Mouse (Mus musculus): ENCODE measurements at regions not wholly inside any gene's neighbourhood (a gene's known extent, or its start where the extent isn't known, plus 50 kb on each side); places are given as distances from the start of the nearest gene placed in this dataset.
A peak's percentile ranks its signal among the peaks of the same experiment; 100 is the strongest.

DNA sequence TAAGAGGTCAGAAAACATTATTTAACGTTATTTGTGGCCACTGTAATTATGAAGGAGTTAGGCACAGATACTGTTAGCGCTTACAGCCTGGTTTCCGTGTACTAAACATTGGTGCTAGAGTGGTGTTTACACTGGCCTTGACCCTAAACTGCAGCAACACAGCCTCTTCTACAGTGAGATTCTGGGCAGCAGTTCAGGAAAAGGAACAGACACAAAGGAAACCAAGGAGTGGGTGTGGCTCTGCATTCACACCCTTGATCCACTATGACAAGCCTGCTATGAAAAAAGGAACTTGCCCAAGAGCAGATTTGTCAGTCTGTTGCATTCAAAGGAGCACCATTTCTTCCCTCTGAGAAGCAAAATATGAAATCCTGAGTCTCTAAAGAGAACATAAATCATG is 356.7 kb downstream of the Bckdhb start:
- no peak for ATAC-seq (ENCODE audit: extremely low read depth, insufficient number of reproducible peaks, low FRiP score, poor library complexity, severe bottlenecking)

DNA sequence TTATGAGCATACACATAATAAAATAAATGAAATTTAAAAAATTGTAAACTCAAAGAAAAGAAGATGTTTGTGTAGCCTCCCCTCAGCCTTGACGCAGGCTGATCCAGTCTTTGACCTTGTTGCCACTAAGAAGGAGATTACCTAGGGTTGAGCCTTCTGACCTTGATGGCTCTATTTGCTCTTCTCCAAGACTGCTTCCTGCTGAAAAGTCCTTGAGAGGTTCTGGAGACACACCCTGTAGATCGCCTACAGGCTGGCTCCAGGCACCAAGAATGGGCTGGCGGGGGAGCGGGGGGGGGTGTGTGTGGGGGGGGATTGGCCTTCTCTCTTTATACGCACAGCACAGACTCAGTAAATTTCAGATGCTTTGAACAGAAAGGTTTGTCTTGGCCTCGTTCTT is 358.4 kb downstream of the Bckdhb start:
- no peak for ATAC-seq (ENCODE audit: extremely low read depth, insufficient number of reproducible peaks, low FRiP score, poor library complexity, severe bottlenecking)

DNA sequence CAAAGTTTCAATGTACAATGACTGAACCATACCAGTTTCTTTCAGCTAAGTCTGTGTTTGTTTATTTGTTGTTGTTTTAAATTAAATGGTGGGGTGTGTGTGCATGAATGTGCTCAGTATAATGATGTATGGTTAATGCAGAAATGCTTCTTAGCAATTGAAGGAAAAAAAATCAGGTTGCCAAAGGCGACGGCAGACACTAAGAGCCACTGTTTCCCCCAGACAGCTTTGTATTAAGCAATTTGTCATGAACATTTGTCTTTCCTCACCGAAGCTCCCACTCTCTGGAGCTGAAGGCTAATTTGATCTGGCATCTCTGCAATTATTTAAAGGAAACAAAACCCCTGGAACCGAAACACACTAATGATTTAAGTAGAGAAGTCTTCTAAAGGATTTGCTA is 360.7 kb downstream of the Bckdhb start:
- ATAC-seq (ENCODE audit: extremely low read depth, insufficient number of reproducible peaks, low FRiP score, poor library complexity, severe bottlenecking), result no peak

DNA sequence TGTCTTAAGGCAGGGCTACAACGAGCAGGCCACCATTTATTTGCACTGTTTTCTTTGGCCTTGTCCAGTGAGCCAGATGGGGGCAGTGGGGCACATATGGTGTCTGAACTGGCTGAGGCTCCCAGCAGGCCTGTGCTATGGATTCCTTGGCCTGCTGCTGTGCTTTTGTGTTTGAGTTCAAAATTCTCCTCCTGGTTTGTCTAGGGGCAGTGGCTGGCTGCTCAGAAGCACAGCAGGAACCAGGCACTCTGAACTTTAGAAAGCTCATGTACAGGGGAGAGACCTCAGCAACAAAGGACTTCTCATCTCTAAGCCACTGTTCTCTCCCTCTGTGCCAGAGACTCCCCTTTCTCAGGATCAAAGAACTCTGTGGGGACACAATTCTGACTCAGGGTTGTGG is 370.9 kb downstream of the Bckdhb start:
- ATAC-seq (ENCODE audit: extremely low read depth, insufficient number of reproducible peaks, low FRiP score, poor library complexity, severe bottlenecking), result no peak

DNA sequence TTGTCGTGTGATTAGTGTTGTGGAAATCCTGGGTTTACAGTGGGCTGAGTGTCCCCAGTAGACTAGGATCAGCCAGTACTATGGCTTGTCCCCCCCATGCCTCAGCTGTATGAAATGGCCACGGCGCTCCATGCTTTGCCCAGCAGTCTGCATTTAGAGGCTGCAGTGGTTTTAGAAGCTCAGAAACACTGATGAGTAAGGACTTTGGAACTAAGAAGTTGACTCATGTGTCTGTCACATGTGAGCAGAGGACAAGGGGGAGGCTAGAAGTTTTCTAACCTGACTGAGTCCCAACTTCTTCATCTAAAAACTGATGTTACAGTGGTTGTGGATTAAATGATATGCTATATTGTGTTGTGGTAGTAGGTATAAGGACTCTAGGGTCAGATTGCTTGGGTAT is 371.5 kb downstream of the Bckdhb start:
- ATAC-seq (ENCODE audit: extremely low read depth, insufficient number of reproducible peaks, low FRiP score, poor library complexity, severe bottlenecking), result no peak

DNA sequence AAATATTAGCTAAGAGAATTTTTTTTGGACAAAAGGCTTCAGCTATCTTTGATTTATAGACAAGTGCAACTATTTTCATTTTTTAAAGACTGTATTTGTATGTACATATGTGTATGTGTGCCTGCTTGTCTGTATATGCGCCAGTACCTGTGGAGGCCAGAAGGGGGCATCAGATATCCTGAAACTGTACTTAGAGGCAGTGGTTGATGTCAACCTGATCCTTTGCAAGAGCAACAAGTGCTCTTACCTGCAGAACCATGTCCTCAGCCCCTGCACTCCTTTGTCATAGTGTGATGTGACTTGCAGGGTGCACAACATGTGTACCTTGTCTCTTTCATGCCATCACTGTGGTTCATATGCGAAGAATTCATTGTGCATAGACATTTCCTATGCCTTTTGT is 379.5 kb downstream of the Bckdhb start:
- no peak for ATAC-seq (ENCODE audit: extremely low read depth, insufficient number of reproducible peaks, low FRiP score, poor library complexity, severe bottlenecking)

DNA sequence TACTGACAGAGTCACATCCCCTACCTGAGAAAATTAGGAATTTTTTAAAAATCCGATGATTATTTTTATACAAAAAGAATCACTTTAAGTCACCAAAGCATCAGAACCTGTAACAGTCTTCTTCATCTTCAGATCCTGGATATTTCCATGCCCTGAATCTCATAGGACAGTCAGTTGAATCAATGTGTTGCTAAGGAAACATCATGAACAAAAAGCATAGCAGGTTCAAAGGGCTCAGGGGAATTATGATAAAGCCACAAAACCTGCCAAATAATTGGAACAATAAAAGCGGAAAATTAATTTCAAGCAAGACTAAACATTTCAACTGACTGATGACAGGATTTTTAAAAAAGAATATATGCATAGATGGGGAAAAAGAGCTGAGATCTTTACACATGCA is 393.9 kb downstream of the Bckdhb start:
- no peak for ATAC-seq (ENCODE audit: extremely low read depth, insufficient number of reproducible peaks, low FRiP score, poor library complexity, severe bottlenecking)

DNA sequence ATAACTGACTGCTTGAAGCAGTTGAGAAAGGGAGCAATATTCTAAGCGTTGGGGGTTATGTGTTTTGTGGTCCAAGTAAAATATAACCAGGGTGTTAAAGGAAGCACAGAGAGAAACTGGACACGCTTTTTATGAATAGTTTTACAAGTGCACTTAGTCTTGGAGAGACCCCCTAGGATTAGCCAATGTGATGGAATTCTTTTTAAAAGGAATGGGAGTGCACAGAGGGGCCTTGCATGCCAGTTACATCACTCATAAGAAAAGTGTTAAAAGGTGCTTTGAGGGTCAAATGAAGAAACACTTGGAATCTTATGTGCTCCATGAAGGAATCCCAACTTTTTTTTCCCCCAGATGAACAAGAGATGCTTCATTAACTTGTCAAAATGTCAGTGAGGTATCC is 394.4 kb downstream of the Bckdhb start:
- no peak for ATAC-seq (ENCODE audit: extremely low read depth, insufficient number of reproducible peaks, low FRiP score, poor library complexity, severe bottlenecking)

DNA sequence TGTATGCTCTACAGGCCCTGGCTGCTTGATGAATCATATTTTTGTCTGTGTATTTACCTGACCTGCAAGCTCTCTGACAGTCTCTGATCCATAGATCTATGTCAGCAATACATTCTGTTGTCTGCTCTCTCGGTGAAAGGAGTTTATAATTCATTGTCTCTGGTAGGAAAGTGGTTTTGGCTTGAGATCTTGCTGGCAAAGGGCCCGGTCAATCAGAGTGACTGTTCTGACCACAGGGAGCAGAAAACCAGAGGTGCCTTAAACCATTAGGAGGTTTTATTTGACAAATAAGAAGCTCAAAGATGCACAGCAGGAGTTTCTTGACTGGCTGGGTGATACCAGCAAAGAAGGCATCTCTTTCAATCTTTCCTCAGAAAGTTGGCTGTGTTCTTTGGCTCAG is 398.2 kb downstream of the Bckdhb start:
- ATAC-seq (ENCODE audit: extremely low read depth, insufficient number of reproducible peaks, low FRiP score, poor library complexity, severe bottlenecking), result no peak

DNA sequence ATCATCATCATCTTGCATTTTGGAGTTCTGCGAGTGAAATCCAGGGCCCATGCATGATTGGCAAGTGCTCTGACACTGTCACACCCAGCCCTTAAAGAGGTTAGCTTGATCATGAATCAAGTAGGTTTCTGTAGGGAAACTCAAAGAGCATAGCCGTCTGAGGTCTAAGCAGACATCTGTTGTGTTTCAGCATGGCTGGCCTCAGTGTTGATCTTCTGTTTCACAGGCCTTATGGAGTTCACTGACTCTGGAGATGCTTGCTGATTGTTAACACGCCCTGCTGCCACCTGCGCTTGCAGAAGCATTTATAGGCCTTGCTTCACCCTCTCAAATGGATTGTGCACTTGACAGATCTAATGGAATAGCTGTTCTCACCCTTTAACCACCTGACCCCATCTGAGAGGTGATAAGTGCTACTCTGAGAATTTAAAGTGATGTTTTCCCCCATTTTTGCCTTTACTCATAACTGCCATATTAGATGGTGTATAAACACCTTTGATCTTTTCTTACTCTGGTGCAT is 406.2 kb downstream of the Bckdhb start:
- no peak for ATAC-seq (ENCODE audit: extremely low read depth, insufficient number of reproducible peaks, low FRiP score, poor library complexity, severe bottlenecking)

DNA sequence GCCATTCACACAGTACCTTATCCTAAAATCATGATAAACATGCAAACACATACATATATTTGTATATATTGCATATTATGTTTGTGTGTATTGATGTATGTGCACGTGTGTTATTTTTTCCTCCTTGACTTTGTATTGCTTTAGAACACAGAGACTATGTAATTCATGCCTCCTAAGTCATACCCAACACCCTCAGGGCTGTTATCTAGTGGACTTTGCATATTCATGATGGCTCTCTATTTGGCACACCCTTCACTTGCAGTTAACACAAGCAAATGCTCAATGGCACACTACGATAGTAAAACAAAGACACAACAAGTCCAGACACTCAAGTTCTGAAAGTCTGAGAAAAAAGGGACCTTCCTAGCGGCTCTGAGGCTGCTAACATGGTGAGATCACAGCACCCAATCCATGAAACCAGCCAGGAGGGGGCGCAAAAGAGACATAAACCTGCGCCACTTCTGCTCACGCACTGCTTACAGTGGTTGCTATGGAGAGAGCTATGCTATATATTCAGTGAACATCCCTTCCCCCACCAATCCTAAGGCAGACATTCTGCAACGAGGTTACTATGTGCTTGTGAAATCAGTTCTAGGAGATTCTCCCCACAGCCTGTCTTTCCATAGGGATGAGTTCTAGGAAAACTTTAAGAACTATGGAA is 418.6 kb downstream of the Bckdhb start:
- ATAC-seq (ENCODE audit: extremely low read depth, insufficient number of reproducible peaks, low FRiP score, poor library complexity, severe bottlenecking), result peak; percentile 70; the same call in 1 of the 2 replicates

DNA sequence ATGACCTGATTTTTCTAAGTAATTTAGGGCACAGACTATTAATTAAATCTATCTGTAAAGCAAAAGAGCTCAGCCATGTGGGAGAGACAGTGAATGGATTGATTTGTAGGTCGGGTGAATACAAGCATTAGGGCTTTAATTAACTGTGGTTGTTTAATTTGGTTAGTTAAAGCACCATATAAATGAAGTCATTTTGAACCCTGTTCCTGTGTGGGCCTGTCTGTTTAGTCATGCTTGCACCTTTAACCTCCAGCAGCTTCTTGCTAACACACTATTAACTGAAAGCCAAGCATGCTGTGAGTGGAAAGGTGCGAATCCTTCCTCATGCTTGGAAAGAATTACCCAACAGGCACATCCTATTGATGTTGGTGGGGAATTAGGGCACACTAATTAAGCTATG is 425.3 kb downstream of the Bckdhb start:
- no peak for ATAC-seq (ENCODE audit: extremely low read depth, insufficient number of reproducible peaks, low FRiP score, poor library complexity, severe bottlenecking)

DNA sequence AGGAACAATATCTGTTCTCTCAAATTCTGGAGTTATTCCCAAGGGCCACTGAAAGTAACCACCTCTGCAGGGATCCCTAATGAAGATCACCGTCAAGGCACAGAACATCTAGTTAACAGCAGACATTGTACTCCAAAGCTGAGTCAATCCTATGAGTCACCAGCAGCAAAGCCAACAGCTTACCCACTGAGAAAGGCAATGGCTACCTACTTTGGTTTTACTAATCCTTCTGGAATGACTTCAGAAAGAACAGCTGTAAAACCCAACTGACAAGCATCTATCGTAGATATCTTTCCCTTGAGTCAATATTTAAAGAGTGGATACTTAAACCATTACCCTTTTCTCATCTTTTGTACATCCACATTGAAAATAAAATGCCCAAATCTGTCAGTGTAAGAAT is 429.5 kb downstream of the Bckdhb start:
- ATAC-seq (ENCODE audit: extremely low read depth, insufficient number of reproducible peaks, low FRiP score, poor library complexity, severe bottlenecking), result no peak

DNA sequence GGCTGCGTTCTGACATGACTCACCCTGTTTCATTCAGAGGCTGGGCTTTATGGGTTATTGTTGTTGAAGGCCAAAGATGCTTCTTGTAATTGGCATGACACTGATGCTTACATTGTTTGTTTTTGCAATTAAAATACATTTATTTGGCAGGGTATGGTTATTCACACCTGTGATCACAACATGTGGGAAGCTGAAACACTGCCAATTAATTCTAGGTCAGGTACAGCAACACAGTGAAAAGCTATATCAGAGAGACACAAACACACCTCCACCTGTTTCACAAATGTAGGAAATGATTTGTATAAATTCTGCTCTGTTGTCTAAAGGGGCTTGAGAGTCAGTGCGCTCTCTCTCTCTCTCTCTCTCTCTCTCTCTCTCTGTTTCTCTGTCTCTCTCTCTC is 431.2 kb downstream of the Bckdhb start:
- no peak for ATAC-seq (ENCODE audit: extremely low read depth, insufficient number of reproducible peaks, low FRiP score, poor library complexity, severe bottlenecking)

DNA sequence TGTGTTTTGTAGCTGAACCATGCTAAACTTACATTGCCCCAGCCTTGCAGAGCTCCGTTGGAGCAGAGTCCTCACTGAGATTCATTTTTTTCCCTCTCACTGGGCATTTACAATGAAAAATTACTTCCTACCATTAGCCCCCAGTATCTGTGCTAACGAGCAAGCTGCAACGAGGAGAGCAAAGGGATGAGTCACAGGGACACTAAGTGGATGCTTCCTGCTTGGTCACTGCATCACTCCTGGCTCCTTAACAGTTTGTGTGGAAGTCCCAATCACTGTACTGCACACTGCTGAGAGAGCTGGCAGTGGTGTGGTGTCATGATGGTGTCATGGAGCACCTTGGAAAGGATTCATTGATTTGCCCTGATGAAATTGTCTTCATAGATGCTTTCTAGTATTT is 434.9 kb downstream of the Bckdhb start:
- no peak for ATAC-seq (ENCODE audit: extremely low read depth, insufficient number of reproducible peaks, low FRiP score, poor library complexity, severe bottlenecking)

DNA sequence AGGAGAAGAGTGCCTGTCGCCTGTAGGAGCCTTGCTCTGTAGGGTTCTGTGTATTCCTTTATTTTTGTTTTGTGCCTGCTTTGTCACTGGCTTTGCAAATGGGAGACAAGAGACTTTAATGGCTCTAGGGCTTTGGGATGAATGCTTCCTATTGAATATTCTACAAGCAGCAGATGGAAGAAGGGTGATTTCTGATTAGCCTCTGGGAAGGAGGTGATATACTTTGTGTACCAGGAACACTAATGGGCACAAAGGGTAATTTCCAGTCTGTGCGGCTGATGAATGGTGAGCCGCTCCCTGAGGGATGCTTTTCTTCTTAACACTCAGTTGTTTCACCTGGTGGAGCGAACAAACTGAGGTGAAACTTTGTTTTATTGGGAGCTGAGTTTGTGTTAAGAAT is 435.5 kb downstream of the Bckdhb start:
- ATAC-seq (ENCODE audit: extremely low read depth, insufficient number of reproducible peaks, low FRiP score, poor library complexity, severe bottlenecking), result no peak

DNA sequence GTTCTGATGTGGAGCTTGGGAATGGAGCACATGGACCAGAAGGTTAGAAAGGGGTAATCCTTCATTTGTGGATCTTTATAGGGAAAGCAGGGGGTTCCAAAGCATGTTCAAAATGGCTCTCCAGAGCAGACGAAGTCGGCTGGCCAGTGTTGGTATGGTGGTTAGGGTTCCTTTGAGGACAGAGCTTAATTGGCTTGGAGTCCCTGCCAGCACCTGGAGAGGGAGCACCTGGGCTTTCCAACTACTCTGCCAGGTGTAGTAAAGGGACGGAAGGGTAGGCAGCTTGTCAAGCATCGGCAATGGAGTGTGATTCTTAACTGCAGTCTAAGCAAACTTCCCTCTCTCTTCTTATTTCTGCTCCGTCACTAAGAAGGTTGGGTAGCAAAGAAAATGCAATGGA is 438.5 kb downstream of the Bckdhb start:
- no peak for ATAC-seq (ENCODE audit: extremely low read depth, insufficient number of reproducible peaks, low FRiP score, poor library complexity, severe bottlenecking)

DNA sequence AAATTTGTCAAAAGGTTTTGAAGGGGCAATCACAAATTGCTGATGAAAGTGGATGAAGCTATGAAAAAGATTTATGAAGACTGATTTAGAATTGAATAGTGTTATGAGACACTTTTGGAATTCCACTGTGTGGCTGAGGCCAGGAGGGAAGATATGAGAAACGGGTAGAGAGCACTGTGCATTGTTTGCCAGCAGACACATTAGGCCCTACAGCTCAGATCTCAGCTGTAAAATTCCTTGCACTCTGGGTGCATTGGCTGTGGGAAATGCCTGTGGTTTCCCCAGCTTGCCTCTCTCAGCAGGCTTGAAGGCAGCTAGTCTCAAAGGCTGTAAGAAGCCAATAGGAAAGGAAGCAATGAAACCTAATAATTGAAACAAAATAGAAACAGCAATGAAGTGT is 444.3 kb downstream of the Bckdhb start:
- ATAC-seq (ENCODE audit: extremely low read depth, insufficient number of reproducible peaks, low FRiP score, poor library complexity, severe bottlenecking), result no peak

DNA sequence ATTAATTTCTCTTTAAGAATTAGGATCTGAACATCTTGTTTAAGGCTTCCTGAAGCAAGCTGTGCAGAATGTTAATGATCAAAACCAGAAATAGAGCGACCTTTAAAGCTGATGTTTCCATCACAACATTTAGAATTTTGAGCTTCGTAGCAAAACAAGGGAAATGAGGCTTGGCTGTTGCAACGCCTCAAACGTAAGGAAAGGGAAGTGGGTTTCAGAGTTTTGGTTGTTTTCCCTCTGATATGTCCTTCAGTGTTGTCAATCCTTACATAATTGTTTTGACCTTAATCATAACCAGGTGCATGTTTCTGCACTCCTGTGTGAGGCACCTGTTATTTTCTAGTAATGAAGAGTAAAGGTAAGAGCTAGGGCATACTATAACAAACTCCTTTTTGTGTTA is 445.3 kb downstream of the Bckdhb start:
- no peak for ATAC-seq (ENCODE audit: extremely low read depth, insufficient number of reproducible peaks, low FRiP score, poor library complexity, severe bottlenecking)

DNA sequence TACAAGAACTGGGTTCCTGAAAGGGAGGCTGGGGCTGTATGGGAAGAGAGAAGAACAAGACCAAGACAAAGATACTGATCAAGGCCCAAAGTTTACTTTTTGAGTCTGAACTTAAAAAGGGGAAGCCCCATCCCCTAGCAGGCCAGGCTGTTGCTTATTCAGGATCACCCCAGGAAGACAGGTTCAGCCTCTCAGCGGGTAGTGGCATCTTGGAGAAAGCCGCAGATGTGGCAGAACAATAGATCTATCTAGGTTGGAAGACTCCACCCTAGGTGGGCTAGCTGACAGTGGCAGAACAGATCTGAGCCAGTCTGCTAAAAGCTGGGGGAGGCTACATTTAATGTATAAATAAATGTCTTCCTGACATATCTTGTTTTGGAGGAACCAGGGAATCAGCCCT is 450.8 kb downstream of the Bckdhb start:
- ATAC-seq (ENCODE audit: extremely low read depth, insufficient number of reproducible peaks, low FRiP score, poor library complexity, severe bottlenecking), result no peak

DNA sequence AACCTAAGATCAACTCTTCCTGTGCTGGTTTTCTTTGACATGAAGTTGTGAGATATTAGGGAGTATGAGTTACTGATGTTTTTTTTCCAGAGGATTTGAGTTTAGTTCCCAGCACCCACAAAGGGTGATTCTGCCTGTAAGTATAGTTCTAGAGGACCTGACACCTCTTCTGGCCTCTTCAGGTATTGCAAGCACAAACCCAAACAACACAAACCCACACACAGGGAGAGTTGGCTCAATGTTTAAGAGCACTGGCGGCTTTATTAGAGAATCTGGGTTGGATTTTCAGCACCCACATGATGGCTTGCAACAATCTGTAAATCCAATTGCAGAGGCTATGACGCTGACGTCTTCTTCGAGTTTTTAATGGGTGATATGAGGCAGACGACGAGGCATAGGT is 451.7 kb downstream of the Bckdhb start:
- ATAC-seq (ENCODE audit: extremely low read depth, insufficient number of reproducible peaks, low FRiP score, poor library complexity, severe bottlenecking), result no peak

Data from neutrophil, adult 5-6 weeks (primary cell).